In the genomic region with DNA sequence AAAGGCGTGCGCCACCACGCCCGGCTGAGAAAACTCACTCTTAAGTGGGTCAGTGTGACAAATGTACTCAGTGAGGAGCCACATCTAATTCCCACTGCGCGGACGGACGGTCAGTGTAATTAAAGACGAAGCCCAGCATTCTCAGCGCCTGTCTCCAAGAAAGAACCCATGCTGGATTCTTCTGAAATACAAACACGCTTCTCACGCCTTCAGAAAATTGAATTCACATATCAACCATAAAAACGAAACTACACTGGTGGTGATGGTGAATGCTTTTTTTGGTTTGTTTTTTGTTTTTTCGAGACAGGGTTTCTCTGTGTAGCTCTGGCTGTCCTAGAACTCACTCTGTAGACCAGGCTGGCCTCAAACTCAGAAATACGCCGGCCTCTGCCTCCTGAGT, we compare ENCODE assay signal across 3 mouse cellular contexts.
TF ChIP-seq lines count a peak whose summit lies in the region.

No protein-coding gene starts in this region.

TF ChIP-seq in CH12.LX, 34 proteins besides CTCF, POLR2A, EP300 and RAD21 (continued from another document):
- TF ChIP-seq HCFC1 (IDR thresholded peaks at IDR 0.05; ENCODE audit: low read depth, low read length) (no peak), RCOR1 (conservative IDR thresholded peaks at IDR 0.05; ENCODE audit: low read depth, low read length) (no peak)
TF ChIP-seq in CH12.LX: peak in this region for 1.

TF ChIP-seq in ES-E14, 5 proteins besides CTCF, POLR2A, EP300 and RAD21 (continued from another document):
- TF ChIP-seq CHD2 (IDR thresholded peaks at IDR 0.05; ENCODE audit: low read depth, low read length), result no peak

TF ChIP-seq in myocyte, 11 proteins besides CTCF, POLR2A, EP300 and RAD21 (continued from another document):
- no peak for TF ChIP-seq MYOG (IDR thresholded peaks at IDR 0.05; ENCODE audit: control insufficient read depth in 1 of 3, insufficient read depth in 1 of 3, insufficient read length in 2 of 3, low read depth in 2 of 3)
- no peak for TF ChIP-seq POLR2AphosphoS2 (IDR thresholded peaks at IDR 0.05; ENCODE audit: insufficient read length, low read depth)
